In genomic region chr15:103009265-103010111, GRCm38 (mm10) we compare ENCODE assay signal across 1 mouse cellular context.
TF ChIP-seq lines count a peak whose summit lies in the region.

No protein-coding gene starts in this region.

TF ChIP-seq in CH12.LX, 34 proteins besides CTCF, POLR2A, EP300 and RAD21 (continued from another document):
- no peak for TF ChIP-seq ZMIZ1 (IDR thresholded peaks at IDR 0.05; ENCODE audit: low read depth, low read length)
- no peak for TF ChIP-seq MAFK (IDR thresholded peaks at IDR 0.05; ENCODE audit: insufficient replicate concordance, low read length)
- TF ChIP-seq TCF12 (IDR thresholded peaks at IDR 0.05; ENCODE audit: low read depth, low read length) = no peak
- no peak for TF ChIP-seq MXI1 (IDR thresholded peaks at IDR 0.05; ENCODE audit: low read depth, low read length)
- no peak for TF ChIP-seq ZC3H11A (IDR thresholded peaks at IDR 0.05; ENCODE audit: low read depth, low read length)
- TF ChIP-seq ZNF384 (IDR thresholded peaks at IDR 0.05; ENCODE audit: low read depth, low read length) = peak; percentile 80
- TF ChIP-seq UBTF (IDR thresholded peaks at IDR 0.05; ENCODE audit: low read depth, low read length) = no peak
- TF ChIP-seq TBP (conservative IDR thresholded peaks at IDR 0.05; ENCODE audit: low read depth, low read length) = no peak
- TF ChIP-seq GABPA (IDR thresholded peaks at IDR 0.05; ENCODE audit: insufficient replicate concordance, low read depth, low read length) = no peak
- peak; percentile 85 for TF ChIP-seq USF1 (IDR thresholded peaks at IDR 0.05; ENCODE audit: low read depth, low read length)
- no peak for TF ChIP-seq ZKSCAN1 (IDR thresholded peaks at IDR 0.05; ENCODE audit: borderline replicate concordance, low read depth, low read length)
- no peak for TF ChIP-seq ELF1 (IDR thresholded peaks at IDR 0.05; ENCODE audit: low read depth, low read length)
- TF ChIP-seq BHLHE40 (IDR thresholded peaks at IDR 0.05; ENCODE audit: low read depth, low read length) = no peak
- no peak for TF ChIP-seq SIN3A (IDR thresholded peaks at IDR 0.05; ENCODE audit: low read length)
- no peak for TF ChIP-seq CHD2 (IDR thresholded peaks at IDR 0.05; ENCODE audit: low read length)
- TF ChIP-seq MAX (IDR thresholded peaks at IDR 0.05; ENCODE audit: low read length) = 0 out of 2 replicates have a peak, but pooled peaks have one; percentile 33
- TF ChIP-seq USF2 (conservative IDR thresholded peaks at IDR 0.05; ENCODE audit: low read depth, low read length) = peak; percentile 87
- no peak for TF ChIP-seq SMC3 (IDR thresholded peaks at IDR 0.05; ENCODE audit: low read depth, low read length)
